Mouse (Mus musculus): ENCODE measurements around the gene Srcin1. TPM values are rescaled to one million over a fixed set of nuclear protein-coding genes. Genes with fewer than 3 reads are reported as not detected.

The Srcin1 gene
- total RNA-seq, 2 experiments from 2014 or later = 0.08 to 0.16 TPM

DNA sequence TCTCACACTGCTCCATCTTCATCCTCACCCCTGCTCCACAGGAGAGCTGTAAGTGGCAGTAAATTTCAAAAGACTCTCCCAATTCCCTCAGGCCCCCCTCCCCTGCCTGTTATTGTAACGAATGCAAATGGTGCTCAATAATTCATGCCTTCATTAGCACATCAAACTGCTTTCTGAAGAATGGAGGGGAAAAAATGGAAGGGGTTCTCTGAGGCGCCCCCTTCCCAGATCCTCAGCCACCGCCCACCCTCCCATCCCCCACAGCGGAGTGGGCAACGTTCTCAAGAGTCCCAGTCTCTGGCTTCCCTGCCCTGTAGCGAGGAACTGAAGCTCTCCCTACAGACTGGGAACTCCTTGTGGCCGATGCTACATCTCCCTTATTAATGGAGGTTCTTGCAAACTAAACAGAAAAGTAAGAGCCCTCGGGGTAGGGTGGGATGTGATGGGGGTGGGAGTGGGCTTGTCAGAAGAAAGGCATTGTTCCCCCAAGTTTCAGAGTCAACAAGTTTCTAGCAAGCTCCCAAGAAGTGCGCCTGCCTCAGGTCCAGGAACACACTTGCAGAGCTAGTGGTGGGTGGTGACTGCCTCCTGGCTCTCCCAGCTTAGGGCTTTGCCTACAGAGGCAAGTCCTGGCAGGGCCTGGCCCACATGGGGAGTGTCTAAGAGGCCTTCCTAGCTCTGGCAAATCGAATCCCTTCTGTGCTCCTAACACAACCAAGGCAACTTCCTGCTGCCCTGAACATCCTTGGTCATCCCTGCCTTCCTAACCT lies 3.3 kb upstream of the Srcin1 start:
- intact Hi-C loops (cut with DNase I) = no loop called here
- DNase-seq = no peak

DNA sequence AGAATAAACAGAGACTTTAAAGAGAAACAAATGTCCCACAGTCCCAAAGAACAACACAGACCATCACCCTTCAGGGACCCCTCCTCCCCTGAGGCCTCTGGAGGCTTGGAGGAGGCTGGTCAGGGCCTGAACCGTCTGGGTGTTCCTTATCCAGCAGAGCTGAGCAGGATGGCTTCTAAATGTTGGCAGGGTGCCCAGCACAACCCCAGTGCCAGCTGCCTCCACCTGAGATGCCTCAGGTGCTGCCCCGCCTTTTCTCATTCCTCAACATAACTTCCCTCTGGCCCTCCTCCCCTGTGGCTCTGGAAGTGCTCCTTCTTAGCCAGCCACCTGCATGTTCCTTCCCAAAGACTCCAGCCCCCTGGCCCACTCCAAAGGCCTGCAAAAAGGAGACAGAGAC lies 2.3 kb upstream of the Srcin1 start:
- no peak for DNase-seq
- intact Hi-C loops (cut with DNase I) = no loop called here

DNA sequence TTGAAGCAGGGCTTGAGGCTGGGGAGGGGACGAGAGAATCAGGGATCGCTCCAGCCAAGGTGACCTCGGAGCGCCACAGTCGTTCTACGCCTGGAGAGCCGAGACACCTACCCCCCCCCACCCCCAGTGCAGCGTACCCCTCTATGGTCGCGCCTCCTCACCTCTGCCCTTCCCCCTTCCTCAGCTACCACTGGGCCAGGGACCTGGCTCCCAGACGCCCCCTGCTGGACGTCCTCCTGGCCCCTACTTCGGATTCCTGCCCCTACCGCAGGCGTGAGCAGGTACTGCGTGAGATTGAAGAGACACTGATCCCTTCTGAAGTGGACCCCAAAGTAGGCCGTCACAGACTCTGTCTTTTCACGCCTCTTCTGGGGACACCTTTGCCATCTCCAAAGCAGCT lies 348 bp downstream of the Srcin1 start:
- intact Hi-C loops (cut with DNase I) = loop anchor here (2.0 kb wide), 2 partner anchors 43 to 87 kb away; no protein-coding TSS in a partner anchor
- peak; percentile 67 to 79 for DNase-seq

DNA sequence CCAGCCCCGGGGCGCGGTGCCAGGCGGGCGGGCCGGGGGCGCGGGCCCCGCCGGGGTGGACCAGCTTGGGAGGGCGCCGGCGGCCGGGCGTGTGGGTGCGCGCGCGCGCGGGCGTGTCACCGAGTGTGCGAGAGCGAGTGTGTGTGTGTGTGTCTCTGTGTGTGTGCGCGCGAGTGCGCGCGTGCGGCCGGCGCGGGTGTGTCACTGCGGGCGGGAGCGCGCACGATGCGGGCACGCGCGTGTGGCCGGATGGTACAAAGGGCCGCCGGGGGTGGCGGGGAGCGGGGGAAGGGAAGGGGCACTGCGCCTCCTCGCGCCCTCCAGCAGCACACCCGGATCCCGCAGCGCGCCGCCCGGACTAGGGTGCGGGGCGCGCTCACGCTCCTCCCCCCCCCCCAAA lies 911 bp downstream of the Srcin1 start:
- DNase-seq = peak in 1 of 2 experiments; percentile 17
- intact Hi-C loops (cut with DNase I) = loop anchor here (2.0 kb wide), 2 partner anchors 42 to 86 kb away; no protein-coding TSS in a partner anchor

DNA sequence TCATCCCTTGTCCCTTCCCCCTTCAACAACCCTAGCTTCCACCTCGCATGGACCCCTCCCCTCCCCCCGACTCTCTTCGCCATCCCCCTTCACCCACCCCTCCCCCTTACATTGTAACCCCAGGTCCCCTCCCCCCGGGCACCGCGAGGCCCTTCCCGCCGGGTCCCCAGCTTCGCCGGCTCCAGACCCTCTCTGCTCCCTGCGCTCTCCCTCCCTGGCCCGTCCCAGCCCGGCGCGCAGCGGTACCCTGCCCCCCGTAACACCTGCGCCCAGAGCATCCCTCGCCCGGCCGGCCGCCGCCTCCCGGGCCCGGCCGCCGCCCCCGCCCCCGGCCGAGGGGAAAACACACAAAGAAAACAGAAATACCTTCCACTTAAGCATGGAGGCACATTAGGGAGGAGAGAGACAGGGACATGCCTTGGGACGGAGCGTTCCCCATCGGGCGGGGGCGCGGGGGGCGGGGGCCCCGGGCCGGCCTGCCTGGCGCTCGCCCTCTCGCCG lies 1.4 kb downstream of the Srcin1 start:
- intact Hi-C loops (cut with DNase I) = loop anchor here (2.0 kb wide), 2 partner anchors 42 to 86 kb away; no protein-coding TSS in a partner anchor
- no peak for DNase-seq

DNA sequence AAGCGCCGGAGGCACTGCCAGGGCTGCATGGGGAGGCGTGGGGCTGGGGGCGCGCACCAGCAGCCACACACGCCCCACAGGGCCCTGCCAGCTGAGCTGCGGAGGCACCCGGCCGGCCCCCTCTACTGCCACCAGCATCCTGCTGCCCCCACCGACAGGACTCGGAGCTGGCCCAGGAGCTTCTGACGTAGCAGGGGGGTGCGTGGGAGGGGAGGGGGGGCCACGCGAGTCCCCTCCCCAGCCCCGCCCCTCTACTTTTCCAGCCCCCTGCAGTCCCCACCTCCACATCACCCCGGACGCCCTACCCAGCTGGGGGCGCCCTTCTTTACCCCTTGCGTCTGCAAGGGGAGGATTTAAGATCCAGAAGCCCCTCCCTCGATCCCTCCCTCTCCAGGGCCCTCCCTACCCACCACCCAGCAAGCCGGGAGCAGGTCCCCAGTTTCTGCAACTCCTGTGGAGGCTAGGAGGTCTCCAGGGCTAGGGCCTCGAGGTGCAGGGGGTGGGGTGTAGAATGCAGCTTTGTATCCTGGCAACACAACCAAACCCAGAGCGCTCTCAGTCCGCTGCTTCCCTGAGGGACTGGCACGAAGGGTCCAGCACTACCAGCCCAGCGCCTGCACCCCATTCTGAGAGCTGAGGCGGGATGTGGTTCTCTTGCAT lies 2.0 kb downstream of the Srcin1 start:
- DNase-seq = no peak
- intact Hi-C loops (cut with DNase I) = loop anchor here (2.0 kb wide), 2 partner anchors 41 to 85 kb away; no protein-coding TSS in a partner anchor

DNA sequence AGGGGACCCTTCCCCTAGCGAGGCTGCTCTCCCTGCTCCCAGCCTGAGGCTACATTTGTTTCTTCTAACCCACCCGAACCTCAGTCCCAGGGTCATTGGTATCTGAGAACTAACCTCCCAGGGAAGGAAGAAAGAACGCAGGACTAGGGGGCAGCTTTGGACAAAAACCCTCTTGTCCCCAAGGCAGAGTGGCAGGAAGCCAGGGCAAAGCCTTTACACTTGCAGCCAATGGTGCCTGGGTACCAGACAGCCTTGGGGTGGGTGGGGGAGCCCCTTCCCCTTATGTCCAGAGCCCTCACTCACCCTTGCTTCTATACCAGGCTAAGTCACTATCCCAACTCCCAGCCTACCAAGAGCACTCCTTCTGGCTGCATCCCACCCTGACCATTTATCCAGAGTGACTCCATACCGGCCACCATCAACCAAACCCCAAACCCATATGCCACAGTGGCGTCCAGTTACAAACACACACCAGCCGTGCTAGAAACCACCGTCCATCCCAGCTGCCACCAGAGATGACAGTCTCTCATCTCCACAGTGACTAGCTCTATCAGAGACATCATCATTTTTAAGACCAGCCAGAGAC lies 3.0 kb downstream of the Srcin1 start:
- intact Hi-C loops (cut with DNase I) = no loop called here
- no peak for DNase-seq

DNA sequence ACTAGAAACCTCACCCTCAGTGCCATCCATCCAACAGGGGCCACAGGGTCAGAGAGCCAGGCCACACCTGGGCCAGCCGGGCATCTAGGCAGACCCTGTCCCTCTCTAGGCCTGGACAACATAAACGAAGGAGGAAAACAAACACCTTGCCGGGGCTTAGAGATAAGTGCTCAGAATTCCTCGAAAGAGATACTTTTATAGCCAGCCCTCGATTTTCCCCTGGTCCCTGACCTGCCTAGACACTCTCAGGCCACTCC lies 4.0 kb downstream of the Srcin1 start:
- DNase-seq = no peak
- intact Hi-C loops (cut with DNase I) = no loop called here

DNA sequence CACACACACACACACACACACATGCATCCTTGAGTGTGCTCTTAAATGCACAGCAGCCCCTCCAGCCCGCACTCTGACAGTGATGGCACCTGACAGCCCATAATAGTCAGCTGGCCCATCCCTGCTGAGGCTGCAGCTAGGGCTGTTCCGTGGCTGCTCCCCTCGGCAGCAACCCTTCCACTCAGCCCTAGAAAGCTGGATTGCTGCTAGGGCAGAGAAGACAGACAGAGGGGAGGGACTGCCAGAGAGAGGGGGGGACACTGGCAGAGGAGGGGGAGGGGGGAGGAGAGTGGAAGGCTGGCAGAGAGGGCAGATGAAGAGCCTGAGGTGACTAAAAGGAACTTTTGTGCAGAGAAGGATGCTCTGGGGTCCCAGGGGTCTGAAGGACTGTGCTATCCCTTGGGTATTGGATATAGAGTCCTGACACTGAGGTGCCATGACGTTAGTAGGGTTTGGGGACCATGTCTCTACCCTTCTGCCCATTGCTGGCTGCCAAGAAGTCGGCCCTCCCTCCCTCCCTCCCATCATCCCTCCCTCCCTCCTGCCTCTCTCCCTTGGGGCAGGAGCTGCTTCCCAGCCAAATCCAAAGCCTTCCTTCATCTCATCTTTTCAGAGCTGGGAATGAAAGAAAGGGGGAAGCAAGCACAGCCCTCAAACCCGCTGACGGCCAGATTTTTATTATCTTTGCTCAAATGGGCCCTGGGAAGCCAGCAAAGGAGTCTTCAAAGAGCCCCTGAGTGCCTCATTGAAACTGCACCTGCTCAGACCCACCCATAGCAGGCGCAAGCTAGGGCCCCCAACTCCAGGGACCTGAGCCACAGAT lies 4.5 kb downstream of the Srcin1 start:
- intact Hi-C loops (cut with DNase I) = no loop called here
- DNase-seq = no peak

DNA sequence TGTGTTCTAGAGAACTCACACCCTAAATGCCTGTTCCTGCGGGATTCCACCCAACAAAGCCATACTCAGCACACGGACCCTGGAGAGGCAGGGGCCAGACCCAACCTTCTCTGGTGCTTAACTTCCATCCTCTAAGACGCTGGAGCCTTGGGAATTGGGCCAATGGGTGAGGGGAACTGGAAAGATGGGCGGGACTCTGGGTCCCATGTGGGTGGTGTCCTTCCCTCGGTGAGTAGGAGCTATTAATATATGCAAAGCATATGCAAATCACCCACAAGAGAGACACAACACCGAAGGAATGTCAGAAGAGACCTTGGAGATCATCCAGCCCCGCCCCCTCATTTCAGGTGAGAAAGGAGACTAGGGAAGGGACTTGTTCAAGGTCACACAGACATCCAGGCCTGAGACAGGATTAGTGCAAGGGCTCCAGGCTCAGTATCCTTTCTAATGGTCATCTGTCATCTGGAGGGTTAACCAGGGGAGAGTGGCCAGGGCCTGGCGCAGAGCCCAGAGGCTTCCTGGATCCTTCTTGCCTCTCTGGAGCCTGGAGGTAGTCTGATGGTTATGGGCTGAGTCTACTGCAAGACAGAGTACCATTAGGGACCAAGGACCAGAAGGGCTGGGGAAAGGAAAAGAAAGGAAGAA lies 5.4 kb downstream of the Srcin1 start:
- intact Hi-C loops (cut with DNase I) = no loop called here
- no peak for DNase-seq

DNA sequence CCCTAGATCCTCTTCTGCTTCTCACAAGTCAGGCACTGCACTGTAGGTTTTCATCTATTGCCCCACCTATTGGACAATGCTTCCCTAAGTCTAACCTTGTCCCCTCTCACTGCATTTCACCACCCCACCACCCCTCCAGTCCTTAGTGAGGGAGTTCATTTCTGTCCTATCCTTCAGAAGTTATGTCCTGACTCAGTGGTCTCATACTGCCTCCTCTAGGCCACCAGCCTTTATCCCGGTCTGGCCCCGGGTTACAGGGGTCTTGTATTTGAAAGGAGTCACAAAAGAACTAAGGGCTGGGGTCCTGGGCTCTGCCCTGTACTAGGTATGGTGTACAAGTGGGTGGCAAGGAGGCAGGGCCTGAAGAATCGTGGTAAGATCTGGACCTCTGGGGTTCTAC lies 6.2 kb downstream of the Srcin1 start:
- DNase-seq = no peak
- intact Hi-C loops (cut with DNase I) = no loop called here

DNA sequence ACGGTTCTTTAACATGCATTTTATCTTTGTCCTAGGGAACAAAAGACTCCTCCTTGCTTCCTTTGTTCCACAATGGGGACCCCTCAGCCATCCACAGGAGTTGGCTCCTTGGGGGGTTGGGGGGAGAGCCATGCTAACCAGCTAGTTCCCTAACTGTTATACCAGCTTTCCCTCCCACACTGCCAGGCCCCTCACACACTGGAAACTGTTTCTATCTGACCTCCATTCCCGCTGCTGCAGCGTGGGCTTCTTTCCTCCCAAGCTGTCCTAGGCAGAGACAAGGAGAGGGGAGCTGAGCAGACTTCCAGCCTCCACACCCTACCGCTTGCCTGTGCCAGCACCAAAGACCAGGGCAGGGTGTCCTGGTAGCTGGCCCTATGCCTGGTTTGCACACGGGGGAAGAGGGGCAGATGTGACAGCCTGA lies 6.7 kb downstream of the Srcin1 start:
- no peak for DNase-seq
- intact Hi-C loops (cut with DNase I) = no loop called here

DNA sequence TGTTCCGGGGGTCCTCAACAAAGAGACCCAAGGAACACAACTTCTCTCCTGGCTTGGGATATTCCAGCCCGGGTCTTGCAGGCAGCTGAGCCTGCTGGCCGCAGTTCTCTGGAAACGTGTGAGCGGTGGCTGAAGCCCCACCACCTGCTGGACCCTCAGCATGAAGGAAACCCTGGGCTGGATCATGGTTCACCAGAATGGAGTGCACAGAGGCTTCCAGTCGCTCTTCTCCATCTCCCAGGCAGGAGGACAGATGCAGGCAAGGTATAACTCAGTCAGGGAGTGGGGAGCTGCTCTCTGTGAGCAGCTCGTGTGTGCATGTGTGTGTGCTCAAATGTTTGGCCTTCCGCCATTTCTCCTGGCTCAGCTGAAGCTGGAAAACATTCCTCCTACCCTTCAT lies 7.3 kb downstream of the Srcin1 start:
- DNase-seq = peak; percentile 65 to 83
- intact Hi-C loops (cut with DNase I) = no loop called here

DNA sequence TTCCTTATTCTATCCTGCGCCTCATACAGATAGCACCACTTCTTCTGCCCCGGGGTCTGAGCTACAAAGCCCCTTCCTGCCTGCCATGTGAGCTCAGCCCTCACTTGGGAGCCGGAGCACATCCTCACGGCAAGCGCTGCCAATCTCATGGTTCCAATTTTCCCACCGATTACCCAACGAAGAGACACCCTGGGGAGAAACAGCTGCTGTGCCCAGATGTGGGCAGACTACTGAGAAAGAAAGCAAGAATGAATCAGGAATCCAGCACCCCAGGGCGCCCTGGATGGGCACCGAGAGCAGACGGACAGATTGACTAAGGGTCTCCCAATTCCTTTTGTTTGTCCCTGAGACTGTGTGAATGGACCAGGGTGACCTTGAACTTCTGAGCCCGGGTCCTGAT lies 8.5 kb downstream of the Srcin1 start:
- intact Hi-C loops (cut with DNase I) = no loop called here
- no peak for DNase-seq

DNA sequence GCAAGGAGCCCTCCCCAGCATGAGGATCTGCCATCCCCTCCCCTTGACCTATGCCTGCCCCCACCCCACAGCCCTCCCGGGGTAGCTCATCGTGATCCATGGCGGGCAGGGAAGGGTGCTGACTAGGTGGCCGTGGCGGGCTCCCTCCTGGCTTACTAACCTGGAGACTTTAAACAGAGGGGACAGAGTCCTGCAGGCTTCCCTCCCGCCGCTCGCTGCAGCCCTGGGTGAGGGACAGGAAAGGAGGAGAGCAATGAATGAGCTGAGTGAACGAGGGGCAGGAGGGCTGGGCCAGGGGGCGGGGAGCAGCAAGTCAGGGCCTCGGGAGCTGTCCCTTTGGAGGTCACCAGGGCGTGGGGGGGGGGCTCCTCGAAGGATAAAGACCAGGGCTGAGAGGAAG lies 9.4 kb downstream of the Srcin1 start:
- intact Hi-C loops (cut with DNase I) = no loop called here

DNA sequence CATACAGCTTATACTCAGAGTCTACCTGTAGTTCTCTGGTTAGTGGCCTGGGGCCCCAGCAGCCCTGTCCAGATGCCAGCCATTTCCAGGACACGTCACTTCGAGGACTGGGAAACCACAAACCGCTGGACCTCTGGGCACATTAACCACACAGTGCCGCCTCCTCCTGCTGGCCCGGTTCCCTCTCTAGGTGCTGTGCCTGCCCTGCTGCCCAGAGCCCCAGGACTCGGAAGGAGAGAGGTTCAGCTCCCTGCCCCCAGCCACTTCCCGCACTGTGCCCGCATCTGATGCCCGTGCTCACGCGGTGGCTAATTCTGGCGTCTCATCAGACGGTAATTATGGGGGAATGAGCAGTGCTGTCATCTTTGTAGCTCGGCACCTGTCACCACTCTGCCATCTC lies 12.3 kb downstream of the Srcin1 start:
- DNase-seq = no peak
- intact Hi-C loops (cut with DNase I) = no loop called here

More for the DNA sequence above, 9.4 kb downstream of the Srcin1 start:
- no peak for DNase-seq

DNA sequence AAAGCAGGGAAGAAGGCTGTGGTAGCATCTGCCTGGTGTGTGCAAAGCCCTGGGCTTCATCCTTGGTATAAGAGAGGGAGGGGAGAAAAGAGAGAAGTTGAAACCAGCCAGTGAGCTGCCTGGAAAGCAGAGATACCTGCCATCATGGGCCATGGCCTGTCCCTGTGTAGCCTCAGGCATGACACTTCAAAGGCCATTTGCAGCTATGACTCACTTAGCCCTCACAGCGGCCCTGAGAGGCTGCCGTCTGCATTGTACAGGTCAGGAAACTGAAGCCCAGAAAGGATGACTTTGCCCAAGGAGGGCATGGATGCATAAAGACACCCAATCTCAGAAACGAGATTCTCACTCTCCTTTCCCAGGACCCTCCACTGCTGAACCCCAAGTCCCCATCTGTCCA lies 13.4 kb downstream of the Srcin1 start:
- no peak for DNase-seq
- intact Hi-C loops (cut with DNase I) = no loop called here

DNA sequence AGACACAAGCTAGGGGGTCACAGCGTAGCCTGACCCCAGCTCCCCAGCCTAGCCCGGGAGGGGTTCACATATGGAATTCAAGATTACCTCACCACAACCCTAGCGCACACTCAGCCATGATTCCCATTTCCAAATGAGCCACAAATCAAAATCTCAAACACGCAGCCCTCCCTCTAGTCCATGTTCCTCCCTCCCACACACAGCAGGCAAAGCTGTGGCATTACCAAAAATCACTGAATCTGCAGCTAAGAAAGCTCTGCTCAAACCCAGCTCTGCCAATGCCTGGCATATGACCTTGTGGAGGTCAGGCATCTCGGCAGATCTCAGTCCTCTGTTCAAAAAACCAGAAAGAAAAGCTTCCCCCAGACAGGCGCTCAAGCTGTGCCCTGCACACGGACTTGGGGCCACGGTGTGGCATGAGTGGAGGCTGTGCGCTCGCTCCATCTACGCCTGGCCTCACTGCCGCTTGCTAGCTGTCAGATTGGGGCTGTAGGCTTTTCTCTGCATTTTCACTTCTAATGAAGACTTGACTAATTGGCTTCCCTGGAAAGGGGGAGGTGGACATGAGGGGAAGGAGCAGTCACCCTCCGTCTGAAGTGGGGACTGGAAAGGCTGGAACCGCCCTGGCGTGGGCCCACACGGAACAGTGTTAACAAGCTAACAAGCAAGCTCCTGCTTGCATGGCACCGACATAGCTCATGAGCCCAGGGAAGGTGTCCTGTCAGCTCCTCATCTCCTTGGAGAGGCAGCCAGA lies 15.6 kb downstream of the Srcin1 start:
- DNase-seq = no peak
- intact Hi-C loops (cut with DNase I) = no loop called here

DNA sequence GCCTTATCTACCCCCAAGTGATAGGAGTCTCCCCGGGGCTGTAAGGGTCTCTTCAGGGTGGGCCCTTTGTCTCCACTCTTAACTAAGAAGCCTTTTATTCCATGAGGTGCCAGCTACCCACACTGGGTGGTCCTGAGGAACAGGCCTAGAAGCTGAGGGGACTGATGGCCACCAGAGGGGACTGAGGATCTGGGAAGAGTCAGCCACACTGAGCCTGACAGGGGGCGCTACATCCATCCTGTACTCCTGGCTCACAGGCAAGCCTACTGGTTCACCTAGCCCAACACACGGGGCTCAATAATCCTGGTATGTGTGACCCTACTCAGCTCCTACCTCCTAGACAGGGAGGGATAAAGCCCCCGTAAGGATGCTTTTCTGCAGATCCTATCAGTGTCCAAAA lies 16.4 kb downstream of the Srcin1 start:
- no peak for DNase-seq
- intact Hi-C loops (cut with DNase I) = no loop called here

DNA sequence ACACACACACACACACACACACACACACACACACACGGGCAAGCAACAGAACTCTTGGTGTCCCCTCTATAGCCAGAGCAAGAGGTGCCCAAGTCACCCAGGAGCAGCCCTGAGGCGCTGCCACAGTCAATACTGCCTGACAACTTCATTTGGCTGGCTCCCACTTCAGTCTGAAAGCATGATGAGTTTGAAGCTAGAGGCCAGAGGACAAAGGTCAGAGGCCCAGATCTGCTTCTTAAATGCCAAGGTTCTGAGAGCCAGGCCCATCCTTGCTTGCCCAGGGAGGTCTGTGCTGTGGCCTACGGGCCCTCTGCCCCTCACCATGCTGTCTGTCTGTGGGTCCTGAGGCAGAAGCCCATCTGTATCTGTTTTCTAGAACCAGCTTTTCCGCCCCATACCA lies 18.1 kb downstream of the Srcin1 start:
- DNase-seq = no peak
- intact Hi-C loops (cut with DNase I) = loop anchor here (2.0 kb wide), 1 partner anchor 27 kb away; no protein-coding TSS in a partner anchor
